Mouse (Mus musculus): ENCODE data around the gene Gm17018. TPM values are rescaled to one million over a fixed set of nuclear protein-coding genes. Genes with fewer than 3 reads are reported as not detected.

Gm17018 gene
- polyA plus RNA-seq, 1 experiment: 25.7 TPM

DNA sequence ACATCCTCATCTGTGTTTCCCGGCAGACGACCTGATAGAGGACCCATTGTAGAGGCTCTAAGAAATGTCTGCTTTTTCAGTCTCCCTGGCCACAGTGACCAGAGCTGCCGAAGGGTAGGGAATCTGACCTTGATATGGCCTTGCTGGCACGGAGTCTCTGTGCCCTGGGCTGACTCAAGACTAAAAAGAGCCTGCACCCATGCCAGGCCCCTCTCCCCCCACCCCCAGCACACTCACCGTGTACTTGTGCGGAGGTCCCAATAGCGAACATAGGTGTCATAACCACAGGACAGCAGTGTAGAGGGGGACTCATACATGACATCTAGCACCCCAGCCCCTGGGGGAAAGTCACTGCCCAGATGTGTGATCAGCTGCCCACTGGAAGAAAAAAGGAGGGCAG lies 19.0 kb downstream of the Gm17018 start:
- H3ac ChIP-seq (ENCODE audit: control insufficient read depth, insufficient read length, low read depth): no peak overlapping the region
- H3K36me3 ChIP-seq (ENCODE audit: control insufficient read depth, insufficient read depth): peaks cover 16% of the 10 kb centered on the region
- TF ChIP-seq CTCF (IDR thresholded peaks at IDR 0.05; ENCODE audit: control insufficient read depth, insufficient read depth, insufficient read length): no peak
- no peak for TF ChIP-seq MYOG (IDR thresholded peaks at IDR 0.05; ENCODE audit: control insufficient read depth, extremely low read depth, insufficient read length)
- no peak for TF ChIP-seq FOSL1 (IDR thresholded peaks at IDR 0.05; ENCODE audit: insufficient read depth, low read length, poor library complexity, severe bottlenecking)
- no peak for TF ChIP-seq CEBPB (IDR thresholded peaks at IDR 0.05; ENCODE audit: low read depth)
- TF ChIP-seq USF1 (IDR thresholded peaks at IDR 0.05; ENCODE audit: low read depth): no peak
- TF ChIP-seq MAX (IDR thresholded peaks at IDR 0.05): no peak
- no peak for TF ChIP-seq MYOD1 (IDR thresholded peaks at IDR 0.05; ENCODE audit: control insufficient read depth, insufficient read length, low read depth)

DNA sequence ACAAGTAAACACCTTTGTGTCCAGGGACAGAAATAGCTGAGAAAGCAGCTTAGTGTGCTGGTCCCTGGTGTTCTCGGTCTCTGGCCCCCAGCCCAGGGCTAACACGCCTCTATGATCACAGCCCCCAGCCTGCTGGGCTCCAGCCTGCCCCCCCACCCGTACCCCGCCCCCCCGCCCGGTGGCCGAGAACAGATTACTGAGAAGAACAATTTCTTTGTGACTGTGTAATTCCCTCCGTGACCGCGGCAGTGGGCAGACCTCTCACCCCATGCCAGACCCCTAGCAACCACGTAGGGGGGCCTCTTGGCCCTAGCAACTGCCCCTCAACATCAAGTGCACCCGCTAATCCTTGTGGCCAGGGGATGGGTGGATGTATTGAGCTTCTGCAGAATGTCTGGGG lies 19.8 kb downstream of the Gm17018 start:
- no peaks in the 10 kb centered on the region for H3K27me3 ChIP-seq (ENCODE audit: control insufficient read depth, insufficient read depth, insufficient read length)
- no peaks in the 10 kb centered on the region for H3K79me2 ChIP-seq (ENCODE audit: control insufficient read depth, insufficient read depth)
- no peaks in the 10 kb centered on the region for H3K79me3 ChIP-seq (ENCODE audit: low read depth)
- H3ac ChIP-seq (ENCODE audit: control insufficient read depth, insufficient read length, low read depth): no peak overlapping the region
- no peak overlapping the region for H3K4me3 ChIP-seq (ENCODE audit: insufficient read depth, poor library complexity, severe bottlenecking)
- peaks cover 12% of the 10 kb centered on the region for H3K36me3 ChIP-seq (ENCODE audit: control insufficient read depth, insufficient read depth)
- TF ChIP-seq MYOG (IDR thresholded peaks at IDR 0.05; ENCODE audit: control insufficient read depth, extremely low read depth, insufficient read length): no peak
- no peak for TF ChIP-seq FOSL1 (IDR thresholded peaks at IDR 0.05; ENCODE audit: insufficient read depth, low read length, poor library complexity, severe bottlenecking)
- no peak for TF ChIP-seq USF1 (IDR thresholded peaks at IDR 0.05; ENCODE audit: low read depth)
- TF ChIP-seq MAX (IDR thresholded peaks at IDR 0.05): no peak
- no peak for TF ChIP-seq CTCF (IDR thresholded peaks at IDR 0.05; ENCODE audit: control insufficient read depth, insufficient read depth, insufficient read length)

More for the DNA sequence above, 19.0 kb downstream of the Gm17018 start:
- no peaks in the 10 kb centered on the region for H3K27me3 ChIP-seq (ENCODE audit: control insufficient read depth, insufficient read depth, insufficient read length)
- H3K79me3 ChIP-seq (ENCODE audit: low read depth): no peaks in the 10 kb centered on the region
- H3K4me3 ChIP-seq (ENCODE audit: insufficient read depth, poor library complexity, severe bottlenecking): no peak overlapping the region
- no peaks in the 10 kb centered on the region for H3K79me2 ChIP-seq (ENCODE audit: control insufficient read depth, insufficient read depth)

DNA sequence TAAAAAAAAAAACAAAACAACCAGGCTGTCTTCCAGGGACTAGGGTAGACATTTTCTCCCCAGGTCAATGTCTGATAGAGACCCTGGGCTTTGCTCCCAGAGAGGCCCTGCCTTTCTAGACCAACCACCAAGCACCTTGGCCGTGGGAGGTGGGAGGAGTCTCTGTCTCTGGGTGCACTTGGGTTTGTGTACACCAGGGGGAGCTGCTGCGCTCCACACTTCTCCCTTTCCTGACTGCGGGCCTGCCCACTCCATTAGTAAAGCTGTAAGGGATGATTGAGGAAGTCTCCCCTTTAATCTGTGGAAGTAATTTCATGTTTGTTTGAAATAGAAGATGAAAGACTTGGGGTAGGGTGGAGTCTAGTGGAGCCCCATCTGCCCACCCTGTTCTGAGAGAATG lies 20.8 kb downstream of the Gm17018 start:
- TF ChIP-seq FOSL1 (IDR thresholded peaks at IDR 0.05; ENCODE audit: insufficient read depth, low read length, poor library complexity, severe bottlenecking) (no peak), CTCF (IDR thresholded peaks at IDR 0.05; ENCODE audit: control insufficient read depth, insufficient read depth, insufficient read length) (peak; percentile 56), MYOD1 (IDR thresholded peaks at IDR 0.05; ENCODE audit: control insufficient read depth, insufficient read length, low read depth) (no peak), CEBPB (IDR thresholded peaks at IDR 0.05; ENCODE audit: low read depth) (no peak)
- Histone ChIP-seq H3K27me3 (ENCODE audit: control insufficient read depth, insufficient read depth, insufficient read length) (no peaks in the 10 kb centered on the region), H3ac (ENCODE audit: control insufficient read depth, insufficient read length, low read depth) (no peak overlapping the region)

DNA sequence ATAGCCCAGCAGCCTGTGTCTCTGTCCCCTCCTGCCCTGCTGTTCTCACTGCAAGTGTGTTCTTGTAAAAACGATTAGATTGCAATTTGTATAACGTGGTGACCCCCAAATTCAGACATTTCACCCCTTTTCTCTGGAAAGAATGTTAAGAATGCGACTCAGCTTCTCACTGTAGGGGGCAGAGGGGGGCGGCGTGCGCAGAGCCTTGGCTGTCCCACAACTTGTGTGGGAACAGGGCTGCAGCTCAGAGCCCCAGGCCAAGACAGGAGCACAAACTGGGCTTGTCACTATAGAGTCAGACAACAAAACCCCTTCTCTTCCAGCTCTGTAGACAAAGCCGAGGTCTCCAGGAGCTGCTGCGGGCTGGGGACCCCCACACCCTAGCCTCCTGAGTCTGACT lies 21.7 kb downstream of the Gm17018 start:
- TF ChIP-seq MAX (IDR thresholded peaks at IDR 0.05): no peak
- no peak for TF ChIP-seq USF1 (IDR thresholded peaks at IDR 0.05; ENCODE audit: low read depth)
- no peak for TF ChIP-seq MYOD1 (IDR thresholded peaks at IDR 0.05; ENCODE audit: control insufficient read depth, insufficient read length, low read depth)
- TF ChIP-seq MYOG (IDR thresholded peaks at IDR 0.05; ENCODE audit: control insufficient read depth, extremely low read depth, insufficient read length): no peak
- no peak for TF ChIP-seq CTCF (IDR thresholded peaks at IDR 0.05; ENCODE audit: control insufficient read depth, insufficient read depth, insufficient read length)
- TF ChIP-seq FOSL1 (IDR thresholded peaks at IDR 0.05; ENCODE audit: insufficient read depth, low read length, poor library complexity, severe bottlenecking): no peak
- no peak for TF ChIP-seq CEBPB (IDR thresholded peaks at IDR 0.05; ENCODE audit: low read depth)
- no peaks in the 10 kb centered on the region for H3K79me3 ChIP-seq (ENCODE audit: low read depth)
- no peaks in the 10 kb centered on the region for H3K79me2 ChIP-seq (ENCODE audit: control insufficient read depth, insufficient read depth)

More for the DNA sequence above, 20.8 kb downstream of the Gm17018 start:
- no peaks in the 10 kb centered on the region for H3K79me3 ChIP-seq (ENCODE audit: low read depth)
- H3K4me3 ChIP-seq (ENCODE audit: insufficient read depth, poor library complexity, severe bottlenecking): no peak overlapping the region
- no peaks in the 10 kb centered on the region for H3K79me2 ChIP-seq (ENCODE audit: control insufficient read depth, insufficient read depth)
- peaks cover 12% of the 10 kb centered on the region for H3K36me3 ChIP-seq (ENCODE audit: control insufficient read depth, insufficient read depth)

DNA sequence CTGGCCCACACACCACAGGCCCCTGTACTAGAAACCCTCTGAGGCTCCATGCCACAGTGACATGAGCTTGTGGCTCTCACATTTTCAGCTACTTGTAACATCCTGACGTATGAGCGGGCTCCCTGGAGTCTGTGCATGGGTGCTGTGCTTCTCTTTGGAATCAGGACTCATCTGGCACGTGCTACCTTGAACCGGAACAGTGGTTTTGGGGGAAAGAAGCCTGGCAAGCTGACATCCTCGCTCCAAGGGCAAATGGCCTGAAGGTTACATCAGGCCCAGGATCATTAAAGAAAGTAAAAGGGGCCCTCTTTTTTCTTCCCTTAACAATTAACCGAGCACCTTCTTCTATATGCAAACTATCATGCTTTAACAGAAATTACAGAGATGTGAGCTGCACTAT lies 22.7 kb downstream of the Gm17018 start:
- H3K79me3 ChIP-seq (ENCODE audit: low read depth): no peaks in the 10 kb centered on the region
- no peak overlapping the region for H3K4me3 ChIP-seq (ENCODE audit: insufficient read depth, poor library complexity, severe bottlenecking)
- peaks cover 3% of the 10 kb centered on the region for H3K36me3 ChIP-seq (ENCODE audit: control insufficient read depth, insufficient read depth)
- TF ChIP-seq MAX (IDR thresholded peaks at IDR 0.05) (no peak), MYOD1 (IDR thresholded peaks at IDR 0.05; ENCODE audit: control insufficient read depth, insufficient read length, low read depth) (no peak), MYOG (IDR thresholded peaks at IDR 0.05; ENCODE audit: control insufficient read depth, extremely low read depth, insufficient read length) (no peak), USF1 (IDR thresholded peaks at IDR 0.05; ENCODE audit: low read depth) (no peak), CEBPB (IDR thresholded peaks at IDR 0.05; ENCODE audit: low read depth) (no peak), FOSL1 (IDR thresholded peaks at IDR 0.05; ENCODE audit: insufficient read depth, low read length, poor library complexity, severe bottlenecking) (no peak), CTCF (IDR thresholded peaks at IDR 0.05; ENCODE audit: control insufficient read depth, insufficient read depth, insufficient read length) (no peak)
- no peaks in the 10 kb centered on the region for H3K27me3 ChIP-seq (ENCODE audit: control insufficient read depth, insufficient read depth, insufficient read length)
- no peaks in the 10 kb centered on the region for H3K79me2 ChIP-seq (ENCODE audit: control insufficient read depth, insufficient read depth)
- H3ac ChIP-seq (ENCODE audit: control insufficient read depth, insufficient read length, low read depth): no peak overlapping the region

More for the DNA sequence above, 21.7 kb downstream of the Gm17018 start:
- H3ac ChIP-seq (ENCODE audit: control insufficient read depth, insufficient read length, low read depth): no peak overlapping the region
- H3K27me3 ChIP-seq (ENCODE audit: control insufficient read depth, insufficient read depth, insufficient read length): no peaks in the 10 kb centered on the region
- H3K4me3 ChIP-seq (ENCODE audit: insufficient read depth, poor library complexity, severe bottlenecking): no peak overlapping the region
- peaks cover 11% of the 10 kb centered on the region for H3K36me3 ChIP-seq (ENCODE audit: control insufficient read depth, insufficient read depth)

Measured in C2C12 (cell line).